Mouse (Mus musculus) lung, embryonic 14.5 days (tissue): ENCODE data around the gene Phf23. TPM values are rescaled to one million over a fixed set of nuclear protein-coding genes. Genes with fewer than 3 reads are reported as not detected.

Experiments
- ATAC-seq: fragments of 200-750 bp; cut with Nextera tagmentation; 2 replicates; pipeline ENCODE4 v1.8.0; 2017; ENCODE audit warnings: mild to moderate bottlenecking, moderate TSS enrichment, moderate library complexity; ENCODE audit not compliant: insufficient read depth
- DNase-seq: peaks from one replicate; pipeline ENCODE4 v3.0.0-alpha.2; 2015
- H3K27ac ChIP-seq: fragments of 300-500 bp; sonication (generic); 2 replicates; pipeline ENCODE4 v1.5.1; 2014; ENCODE audit warnings: low read depth, mild to moderate bottlenecking, moderate library complexity
- H3K27me3 ChIP-seq: fragments of 300-500 bp; sonication (generic); 2 replicates; pipeline ENCODE4 v1.6.1; 2014; ENCODE audit warnings: low read length, control low read depth; ENCODE audit not compliant: insufficient read depth
- H3K36me3 ChIP-seq: fragments of 300-500 bp; sonication (generic); 2 replicates; pipeline ENCODE4 v1.6.1; 2014; ENCODE audit warnings: control low read depth; ENCODE audit not compliant: insufficient read depth
- H3K4me1 ChIP-seq: fragments of 300-500 bp; sonication (generic); 2 replicates; pipeline ENCODE4 v1.6.1; 2014; ENCODE audit warnings: antibody characterized with exemption, control low read depth; ENCODE audit not compliant: insufficient read depth
- H3K4me2 ChIP-seq: fragments of 300-500 bp; sonication (generic); 2 replicates; pipeline ENCODE4 v1.6.1; 2014; ENCODE audit warnings: mild to moderate bottlenecking
- H3K4me3 ChIP-seq: fragments of 300-500 bp; sonication (generic); 2 replicates; pipeline ENCODE4 v1.5.1; 2014; ENCODE audit warnings: low read depth, low read length
- H3K9ac ChIP-seq: fragments of 300-500 bp; sonication (generic); 2 replicates; pipeline ENCODE4 v1.6.1; 2014
- H3K9me3 ChIP-seq: fragments of 300-500 bp; sonication (generic); 2 replicates; pipeline ENCODE4 v1.6.1; 2016; ENCODE audit warnings: low read depth, low read length, control low read depth
- CTCF ChIP-seq: IDR thresholded peaks from 2 replicates; pipeline ENCODE4 v1.5.1; 2016; ENCODE audit warnings: antibody characterized with exemption, low read depth
- WGBS: fragments of 180-500 bp; shearing (Covaris S2); extraction: QIAGEN DNeasy Blood & Tissue Kit; methylation state at CpG from one replicate; pipeline ENCODE4 v1.1.7; 2014; 5-methylcytosine and 5-hydroxymethylcytosine counted together
- polyA plus RNA-seq: library from polyadenylated mRNA; unstranded; fragments of >200 nt; fragmentation: Nextera tagmentation; extraction: Ambion mirVana; gene quantifications from 2 replicates; pipeline ENCODE4 v1.2.1, GENCODE M21; 2014

Phf23 gene
- polyA plus RNA-seq, 1 experiment from 2014 or later = 41.1 TPM

DNA sequence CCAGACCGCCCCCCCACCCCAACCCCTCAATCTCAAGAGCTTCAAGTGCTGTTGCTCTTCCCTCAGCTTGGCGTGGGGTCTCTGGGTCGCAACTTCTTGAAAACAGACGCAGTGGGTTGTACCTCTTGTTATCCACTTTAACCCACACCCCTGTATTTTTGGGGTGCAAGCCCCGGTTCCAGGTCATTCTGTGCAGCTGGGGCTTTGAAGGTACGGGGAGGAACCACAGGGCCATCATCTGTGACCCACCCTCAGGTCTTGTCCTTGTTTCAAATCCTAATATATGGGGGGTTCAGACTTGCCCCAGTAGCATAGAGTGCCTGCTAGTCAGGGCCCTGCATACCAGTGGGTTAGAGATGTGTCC, 28.6 kb downstream of the Phf23 start:
- Histone ChIP-seq H3K27ac (peak overlapping the region; percentile 46; the same call in 1 of the 2 replicates), H3K36me3 (no peaks in the 10 kb centered on the region), H3K4me2 (peak overlapping the region; percentile 63), H3K9ac (peak overlapping the region; percentile 47), H3K4me1 (peaks cover 37% of the 10 kb centered on the region), H3K4me3 (peak overlapping the region; percentile 33), H3K9me3 (no peaks in the 10 kb centered on the region), H3K27me3 (no peaks in the 10 kb centered on the region)
- ATAC-seq (no peak), DNase-seq (no peak)
- no peak for TF ChIP-seq CTCF
- 4% methylated on average over 6 of the region's 6 CpGs for WGBS

DNA sequence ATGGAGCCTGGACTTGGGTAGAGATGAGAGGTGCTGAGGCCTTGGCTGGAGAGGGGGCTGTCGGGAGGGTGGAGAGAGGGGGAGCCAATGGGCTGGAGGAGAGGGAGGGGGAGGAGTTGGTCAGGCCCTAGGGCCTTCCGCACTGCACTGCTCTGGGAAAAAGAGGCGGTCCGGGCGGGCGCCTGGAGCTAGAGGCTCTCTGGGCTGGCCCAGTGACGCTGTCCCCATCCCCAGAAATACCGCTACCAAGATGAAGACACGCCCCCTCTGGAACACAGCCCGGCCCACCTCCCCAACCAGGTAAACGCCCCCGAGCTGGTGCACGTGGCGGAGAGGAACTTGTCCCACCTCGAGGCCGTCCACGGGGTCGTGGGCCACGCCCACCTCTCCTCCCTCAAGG, 31.1 kb downstream of the Phf23 start:
- peak overlapping the region; percentile 31 for H3K4me3 ChIP-seq
- DNase-seq (peak; percentile 82), ATAC-seq (peak; percentile 75)
- peak overlapping the region; percentile 65 for H3K4me2 ChIP-seq
- no peak for TF ChIP-seq CTCF
- peak overlapping the region; percentile 26; the same call in 1 of the 2 replicates for H3K27ac ChIP-seq
- peaks cover 42% of the 10 kb centered on the region for H3K4me1 ChIP-seq
- no peaks in the 10 kb centered on the region for H3K9me3 ChIP-seq
- peaks cover 14% of the 10 kb centered on the region for H3K36me3 ChIP-seq
- no peaks in the 10 kb centered on the region for H3K27me3 ChIP-seq
- WGBS = 0% methylated on average over 19 of the region's 19 CpGs
- H3K9ac ChIP-seq = peak overlapping the region; percentile 14; the same call in 1 of the 2 replicates

DNA sequence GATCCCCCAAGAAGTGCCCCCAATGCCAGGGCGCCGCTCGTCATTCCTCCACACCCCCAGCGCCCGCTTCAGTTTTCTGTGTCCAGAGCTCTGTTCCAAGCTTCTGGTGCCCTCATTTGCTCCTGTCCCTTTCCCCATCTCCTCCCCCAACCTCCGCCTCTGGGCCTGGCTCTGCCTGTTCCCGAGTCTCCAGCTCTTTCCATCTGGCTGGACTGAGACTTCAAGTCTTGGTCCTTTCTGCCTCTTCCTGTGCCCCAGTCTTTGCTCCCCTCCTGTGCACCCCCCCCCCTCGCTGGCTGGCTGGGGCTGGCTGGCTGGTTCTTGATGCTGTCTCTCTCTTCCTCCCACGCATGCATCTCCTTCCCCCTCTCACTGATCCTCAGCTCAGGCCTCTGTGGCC, 31.8 kb downstream of the Phf23 start:
- H3K4me3 ChIP-seq = peak overlapping the region; percentile 31; the same call in 1 of the 2 replicates
- H3K4me2 ChIP-seq = peak overlapping the region; percentile 65
- DNase-seq = peak; percentile 10
- H3K27me3 ChIP-seq = no peaks in the 10 kb centered on the region
- no peaks in the 10 kb centered on the region for H3K9me3 ChIP-seq
- H3K36me3 ChIP-seq = peaks cover 20% of the 10 kb centered on the region
- H3K4me1 ChIP-seq = peaks cover 42% of the 10 kb centered on the region
- WGBS = 42% methylated on average over 9 of the region's 9 CpGs
- H3K27ac ChIP-seq = peak overlapping the region; percentile 26; the same call in 1 of the 2 replicates
- peak overlapping the region; percentile 14; the same call in 1 of the 2 replicates for H3K9ac ChIP-seq
- no peak for ATAC-seq
- TF ChIP-seq CTCF = no peak

DNA sequence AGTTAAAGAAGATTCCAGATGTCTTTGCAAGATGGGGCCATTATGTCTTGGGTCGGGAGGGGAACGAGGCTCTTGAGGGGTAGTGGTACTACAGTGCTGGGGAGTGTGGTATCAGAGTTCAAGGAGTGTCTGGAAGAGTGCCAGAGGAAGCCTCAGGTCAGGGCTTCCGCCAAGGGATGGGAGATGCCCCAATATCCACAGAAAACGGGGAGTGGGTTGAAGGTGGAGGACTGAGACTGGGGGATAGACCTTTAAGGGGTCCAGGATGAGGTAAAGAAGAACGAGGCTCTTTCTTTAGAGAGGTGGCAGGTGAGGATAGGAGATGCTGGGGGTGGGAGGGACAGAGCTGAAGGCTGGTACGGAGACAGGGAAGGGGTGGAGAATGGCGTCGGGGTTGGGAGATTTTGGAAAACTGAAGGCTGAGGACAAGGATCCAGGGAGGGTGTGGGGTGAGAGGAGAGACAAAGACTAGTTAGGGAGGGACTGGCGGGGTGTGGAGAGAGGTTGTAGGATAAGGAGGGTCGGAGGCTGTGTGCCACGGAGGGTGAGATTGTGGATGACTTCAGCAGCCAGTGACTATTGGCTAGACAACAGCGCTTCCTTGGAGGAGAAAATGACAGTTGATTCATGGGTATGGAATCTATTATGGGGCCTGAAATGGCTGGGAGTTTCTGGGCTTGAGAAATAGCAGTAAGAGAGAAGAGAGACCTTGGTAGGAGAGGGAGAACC, 33.0 kb downstream of the Phf23 start:
- Histone ChIP-seq H3K9me3 (no peaks in the 10 kb centered on the region), H3K9ac (no peak overlapping the region; the same call in 1 of the 2 replicates), H3K4me3 (peak overlapping the region; percentile 21), H3K4me2 (peak overlapping the region; percentile 65), H3K36me3 (peaks cover 30% of the 10 kb centered on the region), H3K27me3 (no peaks in the 10 kb centered on the region), H3K4me1 (peaks cover 38% of the 10 kb centered on the region), H3K27ac (peak overlapping the region; percentile 76)
- DNase-seq = no peak
- WGBS = 16% methylated on average over 12 of the region's 12 CpGs
- peak; percentile 3; the same call in 1 of the 2 replicates for ATAC-seq
- no peak for TF ChIP-seq CTCF

DNA sequence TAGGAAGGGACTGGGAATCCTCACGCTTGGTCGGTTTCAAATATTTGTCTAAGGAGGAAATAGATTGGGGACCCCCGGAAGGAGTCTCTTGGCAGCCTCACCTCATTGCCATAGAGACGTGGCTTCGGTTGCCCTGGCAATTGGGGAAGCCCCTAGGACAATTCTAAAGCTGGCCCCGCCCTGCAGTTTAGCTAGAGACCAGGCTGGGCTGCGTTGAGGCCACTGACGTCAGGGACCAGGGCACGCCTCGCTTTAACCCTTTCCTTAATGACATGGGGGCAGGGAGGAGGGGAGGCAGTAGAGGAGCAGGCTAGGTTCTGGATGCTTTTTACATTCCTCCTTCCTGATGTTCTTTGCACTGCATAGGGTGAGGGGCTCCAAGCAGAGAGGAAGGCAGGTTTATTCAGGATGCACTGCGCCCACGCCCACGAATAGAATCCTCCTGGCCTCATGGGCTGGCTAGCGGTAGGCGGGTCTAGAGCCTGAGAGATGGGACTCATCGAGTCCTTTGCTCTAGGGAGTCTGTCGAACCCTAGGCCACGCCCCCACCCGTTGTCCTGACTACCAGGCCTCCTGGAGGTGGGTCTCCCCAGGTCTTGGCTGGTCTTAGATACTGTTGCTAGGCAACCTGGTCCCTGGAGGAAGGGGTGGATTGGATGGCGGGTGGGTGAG, 33.7 kb downstream of the Phf23 start:
- Histone ChIP-seq H3K4me2 (peak overlapping the region; percentile 65), H3K9ac (no peak overlapping the region), H3K27me3 (no peaks in the 10 kb centered on the region), H3K36me3 (peaks cover 35% of the 10 kb centered on the region), H3K4me1 (peaks cover 35% of the 10 kb centered on the region), H3K27ac (peak overlapping the region; percentile 76), H3K4me3 (peak overlapping the region; percentile 21), H3K9me3 (no peaks in the 10 kb centered on the region)
- WGBS = under 1% methylated on average over 20 of the region's 20 CpGs
- no peak for TF ChIP-seq CTCF
- ATAC-seq = peak; percentile 82
- DNase-seq = peak; percentile 95

DNA sequence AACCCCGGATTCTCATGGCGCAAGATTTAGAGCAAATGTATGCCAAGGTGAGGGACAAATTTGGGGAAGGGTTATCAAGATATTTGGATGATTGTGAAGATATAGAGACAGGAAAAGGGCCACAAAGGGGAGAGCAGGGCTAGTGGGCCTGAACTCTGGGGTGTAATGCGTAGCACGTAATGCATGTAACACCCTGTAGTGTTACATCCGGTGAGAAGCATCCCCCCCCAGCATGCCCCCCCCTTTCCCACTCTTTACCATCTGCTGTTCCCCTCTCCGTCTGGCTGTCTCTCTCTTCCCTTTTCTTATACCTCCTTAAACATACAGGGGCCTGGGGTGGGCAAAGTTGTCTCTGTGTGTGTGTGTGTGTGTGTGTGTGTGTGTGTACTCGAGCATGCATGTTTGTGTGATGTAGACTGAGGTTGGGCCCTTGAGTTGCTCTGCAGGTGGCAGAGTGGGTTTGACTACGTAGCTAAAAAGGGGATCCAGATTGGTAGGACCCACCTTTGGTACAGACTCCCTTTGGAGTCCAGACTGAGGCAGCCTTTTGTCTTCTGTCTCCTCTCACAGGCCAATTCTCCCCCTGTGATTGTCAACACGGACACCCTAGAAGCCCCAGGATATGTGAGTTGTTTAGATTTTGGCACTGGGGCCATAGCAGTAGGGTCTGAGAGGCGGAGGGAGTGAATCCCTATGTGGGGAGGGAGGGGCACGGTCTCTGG, 34.4 kb downstream of the Phf23 start:
- ATAC-seq (no peak), DNase-seq (no peak)
- WGBS = 32% methylated on average over 11 of the region's 11 CpGs
- Histone ChIP-seq H3K9me3 (no peaks in the 10 kb centered on the region), H3K36me3 (peaks cover 35% of the 10 kb centered on the region), H3K9ac (no peak overlapping the region), H3K4me2 (peak overlapping the region; percentile 65), H3K27me3 (no peaks in the 10 kb centered on the region), H3K27ac (no peak overlapping the region), H3K4me1 (peaks cover 33% of the 10 kb centered on the region), H3K4me3 (no peak overlapping the region)
- no peak for TF ChIP-seq CTCF
